Mouse (Mus musculus) layer of hippocampus, adult 8-10 months (tissue): ENCODE measurements around the gene Relb. TPM values are rescaled to one million over a fixed set of nuclear protein-coding genes. Genes with fewer than 3 reads are reported as not detected.
"Not testable (repeated sequence)": the region's sequence is repeated elsewhere in the genome, so short reads cannot be mapped to it uniquely, and the experiment has no call there.

Experiments used
- DNase-seq, 2 experiments: peaks; one replicate each; pipeline ENCODE4 v3.0.0; 2022; ENCODE audit warnings: low spot score in 2 of 2
- total RNA-seq, 4 experiments: library from RNA; stranded (reverse); gene quantifications; 2 replicates each; pipeline ENCODE4 v1.2.4; 2022

Relb gene
- total RNA-seq, 4 experiments from 2014 or later = 8.3 to 11.2 (median 10.5) TPM

DNA sequence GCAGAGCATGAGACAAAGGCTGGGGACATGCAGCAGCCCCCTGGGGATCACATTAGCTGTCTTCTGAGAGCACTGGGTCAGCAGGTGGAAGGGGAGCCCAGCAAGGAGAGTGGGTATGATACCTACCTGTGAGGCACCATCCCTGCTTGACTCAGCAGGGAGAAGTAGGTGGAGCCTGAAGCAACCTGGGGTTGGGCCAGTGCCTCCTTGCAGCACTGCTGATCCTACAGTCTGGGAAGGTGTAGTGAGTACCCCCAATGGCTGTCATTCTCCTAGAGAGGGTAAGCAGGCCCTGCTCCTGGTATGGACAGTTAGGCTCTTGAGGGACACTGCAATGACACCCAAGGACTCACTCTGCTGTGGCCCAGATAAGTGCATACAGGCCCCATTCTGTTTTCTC is 3.0 kb upstream of the Relb start:
- DNase-seq = no peak

GRCm38 (mm10) chr7:19628536-19629360 is 490 bp downstream of the Relb start:
- peak; percentile 83 to 87 for DNase-seq

DNA sequence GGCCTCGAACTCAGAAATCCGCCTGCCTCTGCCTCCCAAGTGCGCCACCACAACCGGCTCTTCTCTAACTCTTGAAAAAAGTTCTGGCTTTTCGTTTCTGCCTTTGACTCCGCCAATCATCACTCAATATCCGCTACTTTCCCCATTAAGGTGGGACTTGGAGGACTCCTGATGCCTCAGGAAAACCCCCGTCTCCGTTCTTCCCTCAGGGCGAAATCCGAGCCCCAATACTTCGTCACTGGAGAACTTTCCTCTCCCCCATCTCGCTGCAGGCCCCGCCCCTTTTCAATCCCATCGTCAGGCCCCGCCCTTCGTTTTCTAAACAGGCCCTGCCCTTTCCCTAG is 1.1 kb downstream of the Relb start:
- DNase-seq = no peak

- DNase-seq = no peak
These were observed 1.5 kb downstream of the Relb start for GRCm38 (mm10) chr7:19627721-19628120.

DNA sequence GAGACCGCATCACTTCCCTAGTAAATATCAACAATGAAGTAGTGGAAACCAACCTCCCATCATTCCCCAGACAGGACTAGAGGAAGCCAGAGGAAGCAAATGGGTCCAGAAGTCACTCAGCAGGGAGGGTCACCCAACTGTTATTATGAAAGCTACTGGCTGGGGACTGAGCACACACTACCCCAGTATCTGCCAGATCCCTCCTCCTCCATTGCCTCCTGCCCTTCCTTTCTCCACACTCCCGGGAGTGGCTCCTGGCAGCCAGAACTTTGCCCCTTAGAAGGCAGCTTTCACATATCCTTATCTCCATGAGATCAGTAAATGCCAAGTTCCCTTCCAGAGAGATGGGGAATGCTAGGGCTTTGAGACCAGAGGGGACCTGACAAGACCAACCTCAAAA is 5.8 kb downstream of the Relb start:
- DNase-seq = no peak

GRCm38 (mm10) chr7:19622241-19622640 is 7.0 kb downstream of the Relb start:
- no peak for DNase-seq

- peak; percentile 67 to 77 for DNase-seq
These were observed 8.4 kb downstream of the Relb start for GRCm38 (mm10) chr7:19620811-19621210.

- peak; percentile 68 to 85 for DNase-seq
These were observed 10.0 kb downstream of the Relb start for GRCm38 (mm10) chr7:19619004-19619801.

DNA sequence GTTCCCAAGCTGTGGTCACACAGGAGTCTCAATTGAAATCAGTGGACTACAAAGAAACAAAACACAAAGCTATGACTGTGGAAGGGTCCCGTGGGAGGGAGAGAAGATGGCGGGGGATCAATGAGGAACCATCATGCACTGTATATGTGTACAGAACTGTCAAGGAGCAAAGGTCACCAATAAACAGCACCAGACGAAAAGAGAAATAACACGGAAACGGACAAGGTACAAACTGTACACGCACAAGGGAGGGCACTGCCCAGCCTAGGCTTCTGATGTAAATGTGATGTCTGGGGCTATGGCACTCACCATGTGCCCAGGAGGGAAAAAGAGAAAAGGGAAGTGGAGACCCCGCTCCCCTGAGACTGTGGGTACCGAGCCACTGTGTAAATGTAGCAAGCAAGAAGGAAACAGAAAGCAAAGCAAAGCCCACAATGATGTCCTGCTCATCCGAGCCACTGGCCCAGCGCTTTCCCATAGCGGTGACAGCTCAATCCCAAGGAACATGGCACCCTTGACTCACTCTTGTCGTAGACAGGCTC is 14.1 kb downstream of the Relb start:
- no peak for DNase-seq

GRCm38 (mm10) chr7:19610969-19611368 is 18.3 kb downstream of the Relb start:
- no peak for DNase-seq

DNA sequence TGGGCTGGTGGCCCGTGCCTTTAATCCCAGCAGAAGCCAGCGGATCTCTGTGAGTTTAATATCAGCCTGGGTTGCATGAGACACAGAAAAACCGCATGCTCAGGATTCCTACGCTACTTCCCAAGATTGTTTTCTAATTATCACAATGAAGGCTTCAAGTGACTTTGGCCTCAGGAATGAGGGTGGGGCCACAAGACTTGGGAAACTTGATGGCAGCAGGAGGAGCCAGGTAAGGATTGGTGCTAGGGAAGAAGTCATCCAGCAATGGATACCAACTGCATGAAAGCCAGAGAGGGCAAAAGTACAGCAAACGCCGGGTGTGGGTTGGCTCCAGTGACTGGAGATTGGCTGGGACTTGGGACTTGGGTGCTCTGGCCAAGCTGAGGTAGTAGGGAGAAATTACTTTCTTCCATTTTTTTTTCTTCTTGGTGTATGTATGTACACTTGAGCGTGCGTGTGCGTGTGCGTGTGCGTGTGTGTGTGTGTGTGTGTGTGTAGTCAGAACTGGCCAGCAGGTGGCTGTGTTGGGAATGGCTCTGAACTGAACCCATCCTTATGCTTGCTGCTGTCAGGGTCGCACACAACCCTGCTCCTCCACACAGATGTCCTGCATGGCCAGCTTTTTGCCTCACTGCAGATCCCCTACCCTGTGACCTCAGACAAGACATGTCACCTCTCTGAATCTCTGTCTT is 19.5 kb downstream of the Relb start:
- no peak for DNase-seq

DNA sequence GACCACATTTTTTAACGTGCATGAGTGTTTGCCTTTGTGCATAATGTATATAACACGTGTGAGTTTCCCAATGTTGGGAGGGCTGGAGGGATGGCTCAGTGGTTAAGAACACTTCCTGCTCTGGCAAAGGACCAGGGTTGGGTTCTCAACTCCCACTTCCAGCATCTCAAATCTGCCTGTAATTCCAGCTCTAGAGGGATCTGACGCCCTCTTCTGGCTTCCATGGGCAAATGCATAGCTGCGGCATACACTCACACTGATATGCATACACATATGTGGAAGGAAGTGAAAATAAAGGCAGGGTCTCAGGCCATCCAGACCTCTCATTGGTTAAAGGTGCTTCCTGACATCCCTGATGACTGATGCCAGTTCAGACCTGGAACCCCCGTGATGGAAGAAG is 21.9 kb downstream of the Relb start:
- no peak for DNase-seq

DNA sequence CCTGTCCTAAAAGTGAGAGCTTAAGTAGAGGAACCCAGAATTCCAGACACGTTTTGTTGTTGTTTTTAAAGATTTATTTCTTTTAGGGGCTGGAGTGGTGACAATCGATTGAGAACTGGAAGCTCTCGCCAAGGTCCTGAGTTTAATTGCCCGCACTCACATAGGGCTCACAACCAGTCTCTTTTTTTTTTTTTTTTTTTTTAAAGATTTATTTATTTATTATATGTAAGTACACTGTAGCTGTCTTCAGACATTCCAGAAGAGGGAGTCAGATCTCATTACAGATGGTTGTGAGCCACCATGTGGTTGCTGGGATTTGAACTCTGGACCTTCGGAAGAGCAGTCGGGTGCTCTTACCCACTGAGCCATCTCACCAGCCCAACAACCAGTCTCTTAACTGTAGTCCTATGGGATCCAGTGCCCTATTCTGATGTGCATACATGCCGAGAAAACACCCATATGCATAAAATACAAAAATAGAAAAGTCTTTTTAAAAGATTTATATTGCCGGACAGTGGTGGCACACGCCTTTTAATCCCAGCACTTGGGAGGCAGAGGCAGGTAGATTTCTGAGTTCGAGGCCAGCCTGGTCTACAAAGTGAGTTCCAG is 24.5 kb downstream of the Relb start:
- not testable (repeated sequence) for DNase-seq

GRCm38 (mm10) chr7:19603849-19604605 is 25.2 kb downstream of the Relb start, which contains the start of gene Clasrp:
Gene Clasrp, minus strand, starts transcription at chr7:19604486.
- peak; percentile 93 for DNase-seq

- DNase-seq = no peak
These were observed 26.2 kb downstream of the Relb start for GRCm38 (mm10) chr7:19603055-19603454.

GRCm38 (mm10) chr7:19600562-19600961 is 28.7 kb downstream of the Relb start:
- DNase-seq = peak; percentile 53 to 81

GRCm38 (mm10) chr7:19593061-19593730 is 36.0 kb downstream of the Relb start:
- no peak for DNase-seq

- peak; percentile 78 to 80 for DNase-seq
These were observed 39.3 kb downstream of the Relb start for GRCm38 (mm10) chr7:19589917-19590316.

DNA sequence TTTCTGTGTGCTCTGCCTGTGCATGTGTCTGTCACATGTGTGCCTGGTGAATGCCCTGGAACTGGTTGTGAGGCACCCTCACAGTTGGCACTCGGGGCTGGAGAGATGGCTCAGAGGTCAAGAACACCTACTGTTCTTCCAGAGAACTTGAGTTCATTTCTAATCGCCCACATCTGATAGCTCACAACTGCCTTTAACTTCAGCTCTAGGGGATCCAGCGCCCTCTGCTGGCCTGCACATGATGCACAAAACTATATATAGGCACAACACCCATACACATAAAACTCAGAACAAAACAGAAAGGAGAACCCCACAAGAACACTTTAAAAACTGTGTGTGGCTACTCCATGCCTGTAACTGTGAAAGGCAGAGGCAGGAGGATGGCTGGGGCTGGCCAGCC is 40.0 kb downstream of the Relb start:
- DNase-seq = peak in 1 of 2 experiments; percentile 56

DNA sequence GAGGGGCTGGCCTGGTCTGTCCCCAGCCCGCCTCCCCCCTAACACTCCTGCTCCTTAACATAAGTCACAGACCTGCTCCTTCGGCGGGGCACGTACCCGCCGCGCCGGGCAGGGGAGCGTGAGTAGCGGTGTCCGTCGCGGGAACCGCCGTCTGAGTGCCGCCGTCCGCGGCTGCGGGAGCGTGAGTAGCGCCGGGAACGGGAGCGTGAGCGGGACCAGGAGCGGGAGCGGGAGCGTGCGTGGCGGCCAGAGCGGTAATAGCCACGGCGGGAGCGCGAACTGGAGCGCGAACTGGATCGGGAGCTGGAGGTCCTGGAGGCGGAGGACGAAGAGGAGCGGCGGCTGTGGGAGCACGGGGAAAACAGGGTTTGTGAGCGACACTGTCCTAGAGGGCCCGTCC is 43.0 kb downstream of the Relb start:
- DNase-seq = no peak
